Mouse (Mus musculus): ENCODE data around the gene Apobec4.

Apobec4 gene

GRCm38 (mm10) chr1:152750312-152750965, at the start of gene Apobec4:
TSS of gene Apobec4 (plus strand) at chr1:152750551.
- no peak for DNase-seq

- DNase-seq = no peak
Observed at GRCm38 (mm10) chr1:152701066-152701465, 49.3 kb upstream of the Apobec4 start.

DNA sequence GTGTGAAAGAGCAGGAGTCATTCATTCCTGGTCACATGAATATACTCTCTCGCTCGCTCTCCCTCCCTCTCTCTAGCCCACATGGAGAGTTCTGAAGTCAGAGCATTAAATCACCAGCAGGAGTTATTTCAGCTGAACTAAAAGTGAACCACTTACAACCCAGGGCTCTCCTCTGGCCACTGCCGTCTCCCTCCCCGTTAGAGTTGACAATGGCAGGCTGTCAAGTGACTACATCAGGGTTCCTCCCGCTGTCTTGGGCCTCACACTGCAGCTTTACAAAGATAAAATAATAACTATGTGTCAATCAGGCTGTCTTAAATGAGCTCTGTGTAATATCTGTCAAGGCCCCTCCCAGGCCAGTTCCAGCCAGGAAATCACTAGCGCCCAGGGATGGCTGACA, 47.4 kb upstream of the Apobec4 start:
- DNase-seq = no peak

- DNase-seq = no peak
Observed at GRCm38 (mm10) chr1:152703941-152704340, 46.4 kb upstream of the Apobec4 start.

DNA sequence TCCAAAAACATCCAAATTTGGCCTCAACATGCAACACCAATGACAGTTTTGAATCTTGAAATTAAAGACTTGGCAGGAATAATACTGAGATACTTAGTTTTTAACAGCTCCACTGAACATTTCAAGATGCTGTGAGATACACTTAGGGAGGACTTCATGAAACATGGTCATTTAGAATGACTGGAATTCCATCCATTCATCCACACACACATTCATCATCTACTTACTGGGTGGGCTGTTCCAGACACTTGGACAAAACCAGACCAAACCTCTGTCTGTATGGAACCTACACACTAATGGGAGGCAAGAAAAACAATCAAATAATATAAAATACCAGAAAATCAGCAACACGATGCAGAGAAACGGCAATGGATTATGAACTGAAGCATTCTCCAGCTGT, 42.8 kb upstream of the Apobec4 start:
- DNase-seq = no peak

GRCm38 (mm10) chr1:152711037-152711436, 39.3 kb upstream of the Apobec4 start:
- no peak for DNase-seq

GRCm38 (mm10) chr1:152713924-152714323, 36.4 kb upstream of the Apobec4 start:
- no peak for DNase-seq

DNA sequence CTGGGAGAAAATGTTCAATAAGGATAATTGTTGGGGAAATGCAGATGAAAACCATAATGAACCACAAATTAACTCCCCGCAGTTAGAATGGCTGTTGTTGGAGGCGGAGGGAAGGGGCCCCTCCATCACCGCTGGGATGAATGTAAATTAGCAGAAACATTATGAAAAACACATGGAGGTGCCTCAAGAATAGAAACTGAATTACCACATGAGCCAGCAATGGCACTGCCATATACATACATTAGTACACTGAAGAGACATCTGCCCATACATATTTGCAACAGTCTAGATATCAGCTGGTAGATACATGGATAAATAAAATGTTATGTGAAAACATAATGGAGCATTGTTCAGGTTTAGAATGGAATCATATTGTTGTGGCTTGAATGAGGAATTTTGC, 35.9 kb upstream of the Apobec4 start:
- no peak for DNase-seq

- DNase-seq = no peak
Observed at GRCm38 (mm10) chr1:152717329-152717728, 33.0 kb upstream of the Apobec4 start.

DNA sequence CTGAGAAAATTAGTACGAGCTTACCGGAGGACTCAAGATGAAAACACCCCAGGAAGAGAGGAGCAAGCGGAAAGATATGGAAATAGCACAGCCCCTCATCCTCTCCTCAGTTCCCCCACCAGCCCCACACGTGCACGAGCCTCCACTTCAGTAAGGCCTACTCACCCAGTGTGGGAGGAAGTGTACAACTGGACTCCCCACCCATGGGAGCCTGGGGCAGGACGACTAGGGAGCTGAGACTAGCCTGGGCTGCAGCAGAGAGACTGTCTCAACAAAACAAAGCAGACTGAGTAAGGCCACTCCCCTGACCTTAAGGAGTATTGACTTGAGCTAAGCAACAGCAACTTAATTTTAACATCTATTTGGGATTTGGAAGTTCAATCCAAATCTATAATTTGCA, 32.2 kb upstream of the Apobec4 start:
- no peak for DNase-seq

- DNase-seq = no peak
Observed at GRCm38 (mm10) chr1:152720969-152721368, 29.4 kb upstream of the Apobec4 start.

DNA sequence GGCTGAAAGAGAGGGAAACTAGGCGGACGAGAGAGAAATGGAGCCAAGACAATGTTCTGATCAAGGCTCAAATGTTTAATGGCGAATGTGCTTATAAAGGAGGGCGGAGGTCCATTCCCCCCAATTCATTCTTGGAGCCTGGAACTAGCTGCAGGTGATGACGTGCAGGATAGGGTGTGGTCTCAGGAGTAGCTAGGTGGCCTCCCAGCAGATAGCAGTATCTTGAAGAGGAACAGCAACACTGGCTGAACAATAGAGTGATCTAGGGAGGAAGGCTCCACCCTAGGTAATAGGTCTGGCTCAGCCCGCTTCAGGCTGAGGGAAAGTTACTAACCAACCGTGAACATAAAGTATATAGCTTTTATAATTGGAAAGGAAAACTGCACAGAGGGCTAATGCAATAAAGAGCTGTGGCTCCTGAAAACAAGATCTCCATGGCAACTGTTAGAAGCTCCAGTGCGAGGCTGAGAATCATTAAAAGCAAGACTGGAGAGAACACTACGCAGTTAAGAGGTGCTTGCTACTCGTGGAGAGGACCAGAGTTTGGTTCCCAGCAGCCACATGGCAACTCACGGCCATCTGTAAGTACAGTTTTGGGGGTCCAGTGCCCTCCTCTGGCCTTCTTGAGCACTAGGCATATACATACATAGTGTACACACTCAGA, 28.7 kb upstream of the Apobec4 start:
- no peak for DNase-seq

- no peak for DNase-seq
Observed at GRCm38 (mm10) chr1:152724286-152724685, 26.1 kb upstream of the Apobec4 start.

- no peak for DNase-seq
Observed at GRCm38 (mm10) chr1:152726095-152726494, 24.3 kb upstream of the Apobec4 start.

GRCm38 (mm10) chr1:152727604-152728236, 22.6 kb upstream of the Apobec4 start:
- no peak for DNase-seq

DNA sequence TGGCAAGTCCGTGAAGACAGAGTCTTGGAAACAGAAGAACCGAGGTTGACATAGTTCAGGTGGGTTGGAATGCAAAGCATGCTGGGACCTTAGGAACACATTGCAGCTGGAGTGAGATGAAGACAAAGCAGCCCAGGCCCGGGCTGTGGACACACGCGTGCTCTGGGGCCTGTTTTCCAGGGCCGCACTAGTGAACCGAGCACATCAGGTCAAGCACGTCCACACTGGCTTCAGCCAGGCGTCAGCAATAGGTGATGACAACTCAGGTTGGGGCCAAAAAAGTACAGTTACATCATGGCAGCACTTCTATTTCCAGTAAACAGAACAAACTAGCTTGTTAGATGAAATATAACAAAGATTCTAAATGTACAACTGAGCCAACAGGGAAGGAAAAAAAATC, 11.6 kb upstream of the Apobec4 start:
- no peak for DNase-seq

GRCm38 (mm10) chr1:152739374-152739773, 11.0 kb upstream of the Apobec4 start:
- DNase-seq = no peak

DNA sequence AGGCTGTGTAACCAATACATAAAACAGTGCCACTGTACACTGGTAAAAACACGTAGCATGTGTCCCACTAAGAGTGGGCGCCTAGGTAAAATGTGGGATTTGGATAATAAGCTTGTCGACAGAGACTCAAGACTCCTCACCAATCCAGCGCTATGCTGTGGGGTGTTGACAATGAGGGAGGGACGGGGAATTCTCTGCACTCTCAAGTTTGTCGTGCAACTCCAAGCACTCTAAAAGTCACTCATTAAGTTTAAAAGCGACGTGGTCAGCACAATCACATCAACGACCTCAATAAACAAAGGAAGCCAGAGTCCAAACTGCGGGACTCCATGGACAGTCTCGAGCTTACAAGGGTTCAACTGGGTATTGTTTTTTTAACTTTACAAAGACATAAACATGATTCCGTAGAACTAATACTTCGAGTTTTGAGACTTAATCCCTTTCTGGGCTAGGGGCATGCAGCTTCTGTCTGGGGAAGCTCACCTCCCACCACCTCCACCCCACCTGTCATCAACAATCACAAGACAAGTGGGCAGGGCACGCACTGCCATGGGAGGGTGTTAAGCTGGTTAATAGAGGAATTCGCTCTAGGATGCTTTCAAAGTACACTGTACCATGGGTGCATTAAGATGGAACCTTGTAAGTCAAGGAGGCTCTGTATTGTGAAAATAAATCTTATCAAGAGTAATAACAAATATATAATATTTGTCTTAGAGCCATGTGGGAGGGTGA, 7.1 kb upstream of the Apobec4 start:
- DNase-seq = no peak

DNA sequence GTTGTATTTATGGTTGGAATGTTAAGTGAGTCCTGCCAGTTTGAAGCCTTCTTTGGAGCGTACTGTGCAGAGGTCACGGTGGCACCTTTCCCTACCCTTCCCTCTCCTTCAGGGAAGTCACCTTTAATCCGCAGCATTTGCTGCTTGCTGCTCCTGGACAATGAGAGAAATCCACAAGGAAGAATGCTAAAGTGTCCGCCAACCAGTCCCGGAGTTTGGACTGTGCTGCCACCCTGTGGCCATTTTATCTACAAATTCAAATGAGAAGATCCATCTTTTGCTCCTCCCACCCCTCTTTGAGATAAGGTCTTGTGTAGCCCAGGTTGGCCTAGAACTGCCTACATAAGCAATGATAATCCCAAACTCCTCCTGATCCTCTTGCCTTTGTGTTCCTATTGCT, 3.9 kb upstream of the Apobec4 start:
- peak; percentile 50 to 58 for DNase-seq

- no peak for DNase-seq
Observed at GRCm38 (mm10) chr1:152749276-152749675, 1.1 kb upstream of the Apobec4 start.

GRCm38 (mm10) chr1:152761791-152762190, 11.4 kb downstream of the Apobec4 start:
- no peak for DNase-seq

GRCm38 (mm10) chr1:152766032-152766772, 15.9 kb downstream of the Apobec4 start, which contains the start of the genes Rgl1 and Arpc5:
TSS of gene Rgl1 (minus strand) at chr1:152766351.
TSS of gene Arpc5 (plus strand) at chr1:152766542.
- peak; percentile 97 to 98 for DNase-seq
